Mouse (Mus musculus): ENCODE measurements around the gene Klk14. TPM values are rescaled to one million over a fixed set of nuclear protein-coding genes. Genes with fewer than 3 reads are reported as not detected.

Klk14 gene
- total RNA-seq, 1 experiment from 2014 or later, result not detected

- no peak for ATAC-seq (replicated peaks; ENCODE audit: insufficient number of reproducible peaks, low FRiP score, low TSS enrichment, poor library complexity, severe bottlenecking)
These were observed 22.0 kb downstream of the Klk14 start, which contains the start of gene Klk13 for GRCm38 (mm10) chr7:43712267-43712666. TSS of gene Klk13 (plus strand) at chr7:43712567.

GRCm38 (mm10) chr7:43712917-43713316 lies 22.7 kb downstream of the Klk14 start:
- ATAC-seq (replicated peaks; ENCODE audit: insufficient number of reproducible peaks, low FRiP score, low TSS enrichment, poor library complexity, severe bottlenecking), result no peak

GRCm38 (mm10) chr7:43713741-43714351 lies 23.6 kb downstream of the Klk14 start:
- no peak for ATAC-seq (replicated peaks; ENCODE audit: insufficient number of reproducible peaks, low FRiP score, low TSS enrichment, poor library complexity, severe bottlenecking)

Other genes with a start within 250 kb of the Klk14 start
- gene Cldnd2, start 249.6 kb upstream of the Klk14 start, total RNA-seq (2017), result 3.2 TPM in 1 of 3 replicates, not detected in the others
- gene Etfb, start 246.3 kb upstream of the Klk14 start, total RNA-seq (2017), result 178 to 222 TPM (median 221 TPM) in 3 replicates
- gene Gm45233, start 246.3 kb upstream of the Klk14 start, total RNA-seq (2017), result not detected in 3 replicates
- gene Vsig10l, start 227.3 kb upstream of the Klk14 start, total RNA-seq (2017), result 1.2 to 6.7 TPM (median 2.9 TPM) in 3 replicates
- not detected in 3 replicates for gene Iglon5, start 200.3 kb upstream of the Klk14 start, total RNA-seq (2017)
- not detected in 3 replicates for gene 4931406B18Rik, start 184.5 kb upstream of the Klk14 start, total RNA-seq (2017)
- 2.6 to 12.3 TPM (median 6.2 TPM) in 3 replicates for gene Cd33, start 146.0 kb upstream of the Klk14 start, total RNA-seq (2017)
- 2.2 to 8.1 TPM (median 3.0 TPM) in 3 replicates for gene Zfp658, start 128.2 kb upstream of the Klk14 start, total RNA-seq (2017)
- 4.9 to 7.5 TPM (median 6.8 TPM) in 3 replicates for gene Zfp719, start 110.8 kb upstream of the Klk14 start, total RNA-seq (2017)
- gene Zfp819, start 83.2 kb upstream of the Klk14 start, total RNA-seq (2017), result 0.43 TPM in 1 of 3 replicates, not detected in the others
- not detected in 3 replicates for gene Ceacam18, start 55.7 kb upstream of the Klk14 start, total RNA-seq (2017)
- 5.3 to 8.1 TPM (median 5.7 TPM) in 3 replicates for gene Siglece, start 30.3 kb upstream of the Klk14 start, total RNA-seq (2017)
- gene Ctu1, start 18.4 kb upstream of the Klk14 start, total RNA-seq (2017), result 3.4 to 6.1 TPM (median 5.4 TPM) in 3 replicates
- gene Klk13, start 22.1 kb downstream of the Klk14 start, total RNA-seq (2017), result not detected in 3 replicates
- gene Klk12, start 78.5 kb downstream of the Klk14 start, total RNA-seq (2017), result not detected in 3 replicates
- gene Klk11, start 84.2 kb downstream of the Klk14 start, total RNA-seq (2017), result not detected in 3 replicates
- gene Klk10, start 90.6 kb downstream of the Klk14 start, total RNA-seq (2017), result not detected in 3 replicates
- not detected in 3 replicates for gene Klk9, start 101.5 kb downstream of the Klk14 start, total RNA-seq (2017)
- 4.4 to 5.0 TPM in 2 of 3 replicates, not detected in the other for gene Klk8, start 107.2 kb downstream of the Klk14 start, total RNA-seq (2017)
- gene Klk7, start 120.9 kb downstream of the Klk14 start, total RNA-seq (2017), result not detected in 3 replicates
- not detected in 3 replicates for gene Klk6, start 134.1 kb downstream of the Klk14 start, total RNA-seq (2017)
- gene Klk5, start 151.6 kb downstream of the Klk14 start, total RNA-seq (2017), result not detected in 3 replicates
- gene Klk4, start 190.7 kb downstream of the Klk14 start, total RNA-seq (2017), result not detected in 3 replicates
- gene Klk15, start 243.3 kb downstream of the Klk14 start, total RNA-seq (2017), result not detected in 3 replicates

Data from monocyte, adult 5-6 weeks (primary cell).